Mouse (Mus musculus): ENCODE data around the gene Cd24a. TPM values are rescaled to one million over a fixed set of nuclear protein-coding genes. Genes with fewer than 3 reads are reported as not detected.

The Cd24a gene
- 675 to 711 TPM (median 693 TPM) in 4 replicates for total RNA-seq (2023; ENCODE audit: inconsistent age)

DNA sequence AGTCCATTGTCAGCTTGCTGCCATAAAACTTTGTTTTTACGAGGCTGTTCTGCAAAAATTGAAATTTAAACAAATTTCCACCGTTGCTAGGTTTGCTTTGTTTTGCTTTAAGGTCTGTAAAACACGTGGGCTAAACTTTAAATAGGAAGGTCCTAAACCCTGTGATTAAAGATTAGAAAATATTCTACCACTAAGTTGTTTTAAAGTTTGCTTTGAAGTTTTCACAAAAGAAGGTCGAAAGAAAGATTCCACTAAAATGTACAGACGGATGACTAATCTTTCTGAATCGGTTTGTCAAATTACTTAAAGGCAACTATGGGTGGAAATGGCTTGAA, at the start of gene Cd24a:
Gene Cd24a (plus strand): TSS at position 288 of the 335 bp plus-strand sequence.

DNA sequence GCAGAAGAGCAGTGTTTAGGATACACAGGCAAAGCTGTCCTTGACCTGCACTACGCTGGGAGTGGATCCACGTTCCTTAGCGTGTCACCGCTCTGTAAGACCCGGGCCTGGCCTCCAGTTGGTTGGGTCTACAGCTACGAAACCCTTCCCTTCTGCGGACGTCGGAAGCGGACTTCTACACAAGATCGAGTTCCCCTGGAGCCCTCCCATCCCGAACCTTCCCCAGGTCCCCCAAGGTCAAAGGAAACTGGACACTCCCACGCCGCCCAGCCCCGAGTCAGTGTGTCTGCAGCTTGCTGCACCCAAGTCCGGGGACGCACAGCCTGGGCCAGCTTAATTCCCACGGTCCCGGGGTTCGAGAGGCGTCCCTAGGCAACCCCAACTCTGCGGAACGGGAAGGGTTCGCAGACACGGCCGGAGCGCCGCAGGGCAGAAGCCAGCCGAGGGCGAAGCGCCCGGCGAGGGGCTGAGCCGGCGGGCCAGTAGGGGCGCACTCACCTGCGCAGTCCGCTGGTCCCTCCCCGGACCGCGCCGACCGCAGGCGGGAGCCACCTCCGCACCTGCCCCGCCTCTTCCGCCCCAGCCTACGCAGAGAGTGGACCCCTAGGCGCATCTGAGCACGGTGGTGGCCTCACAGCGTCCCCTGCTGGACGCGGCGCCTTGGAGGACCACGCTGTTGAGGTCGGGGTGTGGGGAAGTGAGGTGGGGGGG, 37.5 kb upstream of the Cd24a start, which contains the start of gene 1700021F05Rik:
Gene 1700021F05Rik (minus strand): TSS at position 553 of the 711 bp plus-strand sequence.

Other genes with a start within 250 kb of the Cd24a start
- 8.9 to 14.1 TPM (median 12.3 TPM) in 4 replicates for gene Bend3, start 99.5 kb upstream of the Cd24a start, total RNA-seq (2023; ENCODE audit: inconsistent age)
- gene Gm9803, start 54.2 kb upstream of the Cd24a start, total RNA-seq (2023; ENCODE audit: inconsistent age) = 2.1 TPM in 1 of 4 replicates, not detected in the others
- 7.6 to 14.3 TPM (median 12.4 TPM) in 4 replicates for gene 1700021F05Rik, start 37.3 kb upstream of the Cd24a start, total RNA-seq (2023; ENCODE audit: inconsistent age)